Mouse (Mus musculus) embryonic facial prominence, embryonic 12.5 days (tissue): Measurements from ENCODE around the gene Rab11a. TPM values are rescaled to one million over a fixed set of nuclear protein-coding genes. Genes with fewer than 3 reads are reported as not detected.
A peak's percentile ranks its signal among the peaks of the same experiment; 100 is the strongest.

Source experiments
- ATAC-seq: fragments of 200-750 bp; cut with Nextera tagmentation; 2 replicates; pipeline ENCODE4 v1.8.0; 2017; ENCODE audit not compliant: insufficient number of reproducible peaks, insufficient read depth, low FRiP score, low TSS enrichment
- H3K27ac ChIP-seq: fragments of 300-500 bp; sonication (generic); 2 replicates; pipeline ENCODE4 v1.5.1; 2016; ENCODE audit warnings: mild to moderate bottlenecking
- H3K27me3 ChIP-seq: fragments of 300-500 bp; sonication (generic); 2 replicates; pipeline ENCODE4 v1.6.1; 2016; ENCODE audit warnings: mild to moderate bottlenecking, moderate library complexity
- H3K36me3 ChIP-seq: fragments of 300-500 bp; sonication (generic); 2 replicates; pipeline ENCODE4 v1.6.1; 2016; ENCODE audit warnings: mild to moderate bottlenecking
- H3K4me1 ChIP-seq: fragments of 300-500 bp; sonication (generic); 2 replicates; pipeline ENCODE4 v1.6.1; 2016
- H3K4me2 ChIP-seq: fragments of 300-500 bp; sonication (generic); replicated peaks from 2 replicates; pipeline ENCODE4 v1.6.1; 2016; ENCODE audit warnings: mild to moderate bottlenecking, moderate library complexity
- H3K4me3 ChIP-seq: fragments of 300-500 bp; sonication (generic); 2 replicates; pipeline ENCODE4 v1.5.1; 2016; ENCODE audit warnings: mild to moderate bottlenecking
- H3K9ac ChIP-seq: fragments of 300-500 bp; sonication (generic); 2 replicates; pipeline ENCODE4 v1.6.1; 2016; ENCODE audit warnings: mild to moderate bottlenecking, moderate library complexity
- H3K9me3 ChIP-seq: fragments of 300-500 bp; sonication (generic); 2 replicates; pipeline ENCODE4 v1.6.1; 2016; ENCODE audit warnings: mild to moderate bottlenecking, moderate library complexity
- WGBS: fragments of 180-500 bp; shearing (Covaris S2); methylation state at CpG from one replicate; pipeline ENCODE4 v1.1.7; 2016; 5-methylcytosine and 5-hydroxymethylcytosine counted together
- polyA plus RNA-seq: library from polyadenylated mRNA; unstranded; fragments of >200 nt; fragmentation: Nextera tagmentation; extraction: Ambion mirVana; gene quantifications from 2 replicates; pipeline ENCODE4 v1.2.1, GENCODE M21; 2016

The Rab11a gene
- polyA plus RNA-seq, result 279 and 283 TPM in 2 replicates

DNA sequence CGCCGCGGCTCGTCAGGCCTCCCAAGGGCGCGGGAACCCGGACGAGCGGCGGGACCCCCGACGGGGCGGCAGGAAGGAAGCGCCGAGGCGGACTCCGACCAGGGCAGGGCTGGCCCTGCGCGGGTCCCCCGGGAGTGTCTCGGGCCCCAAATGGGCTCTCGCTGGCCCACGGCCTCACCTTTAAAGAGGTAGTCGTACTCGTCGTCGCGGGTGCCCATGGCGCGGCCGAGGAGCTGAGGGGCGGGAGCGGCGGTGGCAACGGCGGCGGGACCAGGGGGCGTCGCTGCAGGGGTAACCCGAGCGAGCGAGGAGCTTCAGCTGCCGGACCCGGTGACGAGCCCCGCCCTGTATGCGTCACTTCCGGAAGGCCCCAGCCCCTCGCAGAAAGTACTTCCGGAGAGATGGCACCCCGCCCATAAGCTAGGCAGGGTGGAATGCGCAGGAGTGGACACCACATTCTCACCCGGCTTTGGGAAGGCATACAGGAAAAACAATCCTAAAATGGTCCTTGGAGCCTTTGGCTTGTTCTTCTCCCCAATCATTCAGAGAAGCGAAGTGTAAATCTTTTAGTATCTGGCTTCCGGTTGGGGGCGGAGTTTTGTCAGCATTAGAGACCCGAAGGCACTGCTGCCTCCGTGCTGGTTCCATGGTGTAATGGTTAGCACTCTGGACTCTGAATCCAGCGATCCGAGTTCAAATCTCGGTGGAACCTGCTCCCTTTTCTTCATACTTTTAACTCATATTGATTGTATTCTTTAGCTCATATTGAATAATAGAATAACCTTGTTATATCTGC is at the start of gene Rab11a:
Gene Rab11a (minus strand): TSS at position 353 of the 796 bp plus-strand sequence.
- ATAC-seq, result peak; percentile 95
- no peaks in the 10 kb centered on the region for H3K9me3 ChIP-seq
- peak within 1 kb of the TSS; percentile 97 for H3K4me3 ChIP-seq
- no peaks in the 10 kb centered on the region for H3K27me3 ChIP-seq
- under 1% methylated on average over 61 of the region's 61 CpGs for WGBS
- H3K9ac ChIP-seq, result peak within 1 kb of the TSS; percentile 87
- H3K36me3 ChIP-seq, result no peaks in the 10 kb centered on the region
- H3K4me1 ChIP-seq, result peaks cover 6% of the 10 kb centered on the region; the same call in 1 of the 2 replicates
- H3K27ac ChIP-seq, result peak within 1 kb of the TSS; percentile 88
- peak within 1 kb of the TSS; percentile 77 for H3K4me2 ChIP-seq

DNA sequence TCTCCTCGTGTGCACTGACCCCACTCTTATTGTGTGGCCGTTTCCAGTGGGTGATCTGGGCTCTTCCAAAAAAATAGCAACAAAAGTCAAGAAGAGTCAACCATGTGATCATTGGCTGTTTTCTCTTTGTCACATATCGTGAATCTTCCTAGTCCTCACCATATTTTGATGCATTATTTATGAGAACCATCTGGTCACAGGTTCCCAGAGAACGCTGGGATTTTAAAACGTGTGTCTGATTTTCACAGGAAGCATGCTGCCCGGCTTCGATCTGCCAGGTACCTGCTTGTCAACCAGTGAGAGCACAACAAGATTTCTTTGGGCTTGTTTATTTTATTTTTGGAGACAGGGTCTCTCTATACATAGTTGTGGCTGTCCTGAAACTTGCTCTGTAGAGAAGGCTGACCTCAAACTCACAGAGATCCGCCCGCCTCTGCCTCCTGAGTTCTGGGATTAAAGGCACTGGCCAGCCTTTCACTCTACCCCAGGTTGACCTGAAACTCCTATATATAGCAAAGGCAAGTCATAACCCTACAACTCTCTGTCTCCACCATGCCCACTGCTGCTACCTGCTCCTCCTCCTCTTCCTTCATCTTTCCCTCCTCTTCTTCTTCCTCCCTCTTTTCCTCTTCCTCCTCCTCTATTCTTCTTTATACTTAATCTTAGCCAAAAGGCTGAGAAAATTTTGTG is 48.8 kb upstream of the Rab11a start:
- H3K27ac ChIP-seq, result no peak overlapping the region
- WGBS, result 78% methylated on average over 9 of the region's 9 CpGs

DNA sequence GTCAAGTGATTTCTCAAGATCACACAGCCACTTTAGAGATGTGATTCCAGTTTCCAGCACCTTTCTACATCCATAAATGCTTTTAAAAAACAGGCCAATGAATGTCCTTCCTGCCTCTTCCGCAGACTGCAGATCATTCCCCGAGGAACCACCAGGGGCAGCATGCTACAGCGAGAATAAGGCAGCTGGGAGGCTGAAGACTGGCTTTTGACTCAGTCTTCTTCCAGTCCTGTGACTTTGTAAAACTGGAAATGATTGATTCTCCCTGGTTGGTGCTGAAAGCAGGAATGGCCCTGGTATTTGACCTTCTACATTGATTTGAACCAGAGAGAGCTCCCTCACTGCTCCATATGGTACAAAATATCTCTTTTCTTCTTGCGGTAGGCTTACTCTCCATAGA is 47.3 kb upstream of the Rab11a start:
- no peak for ATAC-seq
- whole genome bisulfite sequencing, result 30% methylated on average over 4 of the region's 4 CpGs
- Histone ChIP-seq H3K27ac (no peak overlapping the region), H3K9me3 (no peaks in the 10 kb centered on the region), H3K27me3 (no peaks in the 10 kb centered on the region), H3K36me3 (no peaks in the 10 kb centered on the region), H3K4me2 (no peak overlapping the region), H3K9ac (no peak overlapping the region), H3K4me1 (no peaks in the 10 kb centered on the region; the same call in 1 of the 2 replicates), H3K4me3 (no peak overlapping the region)

More for the DNA sequence above, 48.8 kb upstream of the Rab11a start:
- Histone ChIP-seq H3K4me1 (no peaks in the 10 kb centered on the region; the same call in 1 of the 2 replicates), H3K9me3 (no peaks in the 10 kb centered on the region), H3K36me3 (no peaks in the 10 kb centered on the region), H3K4me3 (no peak overlapping the region), H3K9ac (no peak overlapping the region), H3K4me2 (no peak overlapping the region), H3K27me3 (no peaks in the 10 kb centered on the region)
- ATAC-seq, result no peak

DNA sequence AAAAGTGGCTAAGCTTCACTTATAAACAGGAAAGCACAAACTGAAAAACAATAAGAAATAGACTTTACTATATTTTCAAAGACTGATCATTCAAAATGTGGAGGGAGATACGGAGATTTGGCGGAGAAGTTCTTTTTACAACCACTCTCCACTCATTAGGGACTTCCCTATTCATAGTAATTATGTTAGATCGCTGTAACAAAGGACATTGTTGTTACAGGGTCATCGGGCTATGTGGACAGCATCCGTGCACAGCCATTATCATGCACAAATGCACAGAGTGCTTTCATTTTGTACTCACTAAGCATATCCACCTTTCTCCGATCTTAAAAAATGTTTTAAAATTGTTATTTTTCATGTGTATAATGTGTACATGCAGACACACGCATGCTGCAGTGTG is 46.0 kb upstream of the Rab11a start:
- no peak overlapping the region for H3K4me3 ChIP-seq
- H3K27me3 ChIP-seq, result no peaks in the 10 kb centered on the region
- no peak overlapping the region for H3K27ac ChIP-seq
- H3K9ac ChIP-seq, result no peak overlapping the region
- H3K4me2 ChIP-seq, result no peak overlapping the region
- 80% methylated on average over 7 of the region's 7 CpGs for WGBS
- H3K9me3 ChIP-seq, result no peaks in the 10 kb centered on the region
- no peaks in the 10 kb centered on the region; the same call in 1 of the 2 replicates for H3K4me1 ChIP-seq
- H3K36me3 ChIP-seq, result no peaks in the 10 kb centered on the region
- no peak for ATAC-seq

DNA sequence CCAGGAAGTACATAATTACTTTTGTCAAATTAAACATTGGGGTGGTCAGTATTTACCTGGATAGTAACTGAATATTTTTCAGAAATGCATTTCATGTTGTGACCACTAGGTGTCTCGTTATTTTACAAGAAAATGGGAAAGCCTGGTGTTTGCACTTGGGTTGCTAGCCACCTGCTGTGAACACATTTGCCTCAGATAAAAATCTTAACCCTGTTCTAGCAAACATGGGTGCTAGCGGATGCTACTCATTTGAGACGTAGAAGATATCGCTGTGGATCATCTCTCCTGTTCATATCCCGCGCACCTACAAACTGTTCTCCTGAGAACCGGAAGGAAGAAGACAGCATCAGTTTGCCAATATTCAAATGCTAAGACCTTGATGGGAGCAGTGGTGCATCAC is 42.1 kb upstream of the Rab11a start:
- no peak for ATAC-seq
- no peaks in the 10 kb centered on the region for H3K4me1 ChIP-seq
- H3K9me3 ChIP-seq, result no peaks in the 10 kb centered on the region
- no peak overlapping the region for H3K4me3 ChIP-seq
- H3K4me2 ChIP-seq, result no peak overlapping the region
- 41% methylated on average over 7 of the region's 7 CpGs for WGBS
- H3K36me3 ChIP-seq, result no peaks in the 10 kb centered on the region
- H3K27me3 ChIP-seq, result no peaks in the 10 kb centered on the region
- H3K9ac ChIP-seq, result no peak overlapping the region
- H3K27ac ChIP-seq, result no peak overlapping the region

DNA sequence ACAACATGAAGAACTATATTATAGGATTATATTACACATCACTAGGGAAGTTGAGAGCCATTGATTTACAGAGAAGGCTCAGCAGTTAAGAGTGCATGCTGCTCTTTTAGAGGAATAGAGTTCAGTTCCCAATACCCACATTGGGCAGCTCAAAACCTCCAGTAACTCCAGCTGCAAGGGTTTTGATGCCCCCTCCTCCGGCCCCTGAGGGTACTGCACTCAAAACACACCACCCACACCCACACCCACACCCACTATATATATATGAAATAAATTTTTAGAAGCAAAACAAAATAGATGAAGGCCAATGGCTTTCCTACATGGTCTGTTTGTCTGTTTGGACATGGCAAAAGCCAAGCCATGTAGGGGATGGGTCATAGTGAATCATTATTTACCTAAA is 40.6 kb upstream of the Rab11a start:
- H3K27ac ChIP-seq, result no peak overlapping the region
- no peak for ATAC-seq
- H3K4me1 ChIP-seq, result peaks cover 4% of the 10 kb centered on the region; the same call in 1 of the 2 replicates
- H3K4me3 ChIP-seq, result no peak overlapping the region
- no peak overlapping the region for H3K9ac ChIP-seq
- H3K27me3 ChIP-seq, result no peaks in the 10 kb centered on the region
- no peaks in the 10 kb centered on the region for H3K36me3 ChIP-seq
- no peaks in the 10 kb centered on the region for H3K9me3 ChIP-seq
- WGBS, result 80% methylated on average over 1 of the region's 1 CpGs
- H3K4me2 ChIP-seq, result no peak overlapping the region

GRCm38 (mm10) chr9:64777441-64777987 is 40.0 kb upstream of the Rab11a start:
- Histone ChIP-seq H3K4me2 (no peak overlapping the region), H3K9me3 (no peaks in the 10 kb centered on the region), H3K27ac (no peak overlapping the region), H3K4me1 (peaks cover 4% of the 10 kb centered on the region; the same call in 1 of the 2 replicates), H3K4me3 (no peak overlapping the region), H3K9ac (no peak overlapping the region), H3K27me3 (no peaks in the 10 kb centered on the region), H3K36me3 (no peaks in the 10 kb centered on the region)
- ATAC-seq, result no peak
- WGBS, result 88% methylated on average over 4 of the region's 4 CpGs

- Histone ChIP-seq H3K27ac (no peak overlapping the region), H3K9me3 (no peaks in the 10 kb centered on the region), H3K4me1 (peaks cover 4% of the 10 kb centered on the region; the same call in 1 of the 2 replicates), H3K27me3 (no peaks in the 10 kb centered on the region), H3K4me3 (no peak overlapping the region), H3K36me3 (no peaks in the 10 kb centered on the region), H3K4me2 (no peak overlapping the region), H3K9ac (no peak overlapping the region)
- 83% methylated on average over 4 of the region's 4 CpGs for WGBS
- ATAC-seq, result no peak
Measured at GRCm38 (mm10) chr9:64775491-64775890, 37.9 kb upstream of the Rab11a start.

- H3K36me3 ChIP-seq, result no peaks in the 10 kb centered on the region
- H3K4me2 ChIP-seq, result no peak overlapping the region
- H3K9me3 ChIP-seq, result no peaks in the 10 kb centered on the region
- H3K4me1 ChIP-seq, result peaks cover 4% of the 10 kb centered on the region; the same call in 1 of the 2 replicates
- ATAC-seq, result no peak
- no peak overlapping the region for H3K4me3 ChIP-seq
- no peak overlapping the region for H3K9ac ChIP-seq
- H3K27ac ChIP-seq, result no peak overlapping the region
- no peaks in the 10 kb centered on the region for H3K27me3 ChIP-seq
- 87% methylated on average over 2 of the region's 2 CpGs for WGBS
Measured at GRCm38 (mm10) chr9:64774883-64775282, 37.3 kb upstream of the Rab11a start.

DNA sequence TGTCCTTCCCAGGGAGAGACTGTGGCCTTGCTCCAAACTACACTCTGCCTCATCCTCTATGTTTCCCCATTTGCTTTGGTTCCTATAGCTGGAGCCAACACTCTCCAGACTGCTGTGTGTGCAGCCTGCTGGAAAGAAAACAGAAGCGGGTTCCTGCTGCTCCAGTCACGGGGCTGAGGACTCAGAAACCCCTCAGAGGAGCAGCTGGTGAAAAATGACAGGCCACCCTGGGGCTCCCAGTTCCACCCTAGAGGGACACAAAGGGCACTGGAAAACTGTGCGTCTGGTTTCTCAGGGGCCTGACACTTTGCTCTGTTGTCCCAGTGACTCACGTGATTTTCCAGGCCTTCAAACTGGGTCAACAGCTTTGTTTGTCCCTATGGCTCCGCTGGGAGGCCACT is 36.9 kb upstream of the Rab11a start:
- 0 out of 2 replicates have a peak, but pooled peaks have one; percentile 22 for ATAC-seq
- 31% methylated on average over 5 of the region's 5 CpGs for WGBS

GRCm38 (mm10) chr9:64773936-64774335 is 36.4 kb upstream of the Rab11a start:
- Histone ChIP-seq H3K4me1 (peaks cover 4% of the 10 kb centered on the region; the same call in 1 of the 2 replicates), H3K4me3 (no peak overlapping the region), H3K9ac (no peak overlapping the region), H3K27me3 (no peaks in the 10 kb centered on the region), H3K4me2 (no peak overlapping the region), H3K9me3 (no peaks in the 10 kb centered on the region), H3K27ac (0 out of 2 replicates have a peak overlapping the region, but pooled peaks have one; percentile 46), H3K36me3 (no peaks in the 10 kb centered on the region)
- no peak for ATAC-seq
- WGBS, result 61% methylated on average over 4 of the region's 4 CpGs

More for the DNA sequence above, 36.9 kb upstream of the Rab11a start:
- H3K9ac ChIP-seq, result no peak overlapping the region
- H3K4me1 ChIP-seq, result peaks cover 4% of the 10 kb centered on the region; the same call in 1 of the 2 replicates
- H3K36me3 ChIP-seq, result no peaks in the 10 kb centered on the region
- no peaks in the 10 kb centered on the region for H3K27me3 ChIP-seq
- H3K27ac ChIP-seq, result no peak overlapping the region
- no peak overlapping the region for H3K4me2 ChIP-seq
- H3K9me3 ChIP-seq, result no peaks in the 10 kb centered on the region
- H3K4me3 ChIP-seq, result no peak overlapping the region
